Mouse (Mus musculus): ENCODE results near the gene Gm6993. TPM values are rescaled to one million over a fixed set of nuclear protein-coding genes. Genes with fewer than 3 reads are reported as not detected.

Gm6993 gene
- polyA plus RNA-seq, 1 experiment from 2014 or later = not detected

DNA sequence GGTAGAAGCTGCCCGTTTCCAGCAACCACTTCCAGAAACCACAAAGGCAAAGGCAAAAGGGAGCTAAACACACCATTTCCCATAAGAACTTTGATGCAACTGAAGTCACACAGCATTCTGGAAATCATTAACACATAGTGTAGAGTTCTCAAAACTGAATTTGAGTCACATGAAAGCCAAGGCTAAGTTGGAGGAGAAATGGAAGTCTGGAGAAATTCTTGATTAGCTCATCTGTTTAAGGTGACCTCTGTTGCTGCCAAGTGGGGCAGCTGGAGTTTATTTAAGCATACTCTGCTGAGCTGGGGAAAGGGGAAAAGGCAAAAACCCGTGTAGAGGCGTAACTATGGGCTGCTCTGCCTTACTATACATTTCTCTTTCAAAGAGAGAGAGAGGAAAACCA, 21.8 kb upstream of the Gm6993 start:
- H3K36me3 ChIP-seq (replicated peaks) = no peaks in the 10 kb centered on the region
- H3K27me3 ChIP-seq = no peaks in the 10 kb centered on the region
- no peak overlapping the region for H3K4me2 ChIP-seq
- ATAC-seq (ENCODE audit: insufficient read depth) = no peak
- no peaks in the 10 kb centered on the region for H3K9me3 ChIP-seq (replicated peaks)
- 42% methylated on average over 3 of the region's 3 CpGs for WGBS (ENCODE audit: insufficient replicate concordance)
- H3K9ac ChIP-seq = no peak overlapping the region
- H3K4me1 ChIP-seq (replicated peaks) = no peaks in the 10 kb centered on the region
- no peak overlapping the region for H3K27ac ChIP-seq (replicated peaks)
- H3K4me3 ChIP-seq (replicated peaks) = no peak overlapping the region

DNA sequence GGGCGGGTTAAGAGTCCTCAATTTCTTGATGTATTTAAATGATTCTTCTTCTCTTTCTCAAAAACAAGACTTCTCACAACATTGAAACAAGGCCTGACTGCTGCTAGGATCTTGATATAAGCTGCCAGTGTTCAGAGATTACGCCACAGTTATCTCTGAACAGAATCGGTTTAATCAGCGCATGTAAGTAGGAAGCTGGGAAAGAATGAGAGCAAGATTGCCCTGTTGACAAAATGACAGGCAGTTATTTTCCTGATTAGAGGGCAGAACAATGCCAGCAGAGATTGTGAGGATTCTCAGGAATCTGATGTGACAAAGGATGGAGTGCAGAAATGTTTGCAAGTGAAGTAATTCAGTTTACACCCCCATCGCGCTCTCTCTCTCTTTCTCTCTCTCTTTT, 19.0 kb upstream of the Gm6993 start:
- Histone ChIP-seq H3K4me3 (replicated peaks) (no peak overlapping the region), H3K4me1 (replicated peaks) (no peaks in the 10 kb centered on the region), H3K27ac (replicated peaks) (no peak overlapping the region), H3K9ac (no peak overlapping the region), H3K27me3 (no peaks in the 10 kb centered on the region), H3K9me3 (replicated peaks) (no peaks in the 10 kb centered on the region), H3K4me2 (no peak overlapping the region), H3K36me3 (replicated peaks) (no peaks in the 10 kb centered on the region)
- 54% methylated on average over 6 of the region's 6 CpGs for WGBS (ENCODE audit: insufficient replicate concordance)
- ATAC-seq (ENCODE audit: insufficient read depth) = no peak

DNA sequence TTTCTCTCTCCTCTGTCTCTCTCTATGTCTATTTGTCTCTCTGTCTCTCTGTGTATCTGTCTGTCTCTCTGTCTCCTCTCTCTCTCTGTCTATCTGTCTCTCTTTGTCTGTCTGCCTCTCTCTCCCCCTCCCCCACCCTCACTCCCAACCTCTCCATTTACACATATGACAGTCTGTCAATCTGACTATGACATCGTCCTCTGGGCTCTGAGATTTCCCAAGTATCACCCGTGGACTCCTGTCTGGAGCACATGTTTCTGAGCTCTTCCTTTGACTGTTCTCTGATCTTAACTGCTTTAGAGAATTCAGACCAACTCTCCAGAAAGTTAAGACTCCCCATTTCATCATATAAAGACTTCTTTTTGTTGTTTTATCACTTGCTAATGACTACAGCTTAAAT, 18.3 kb upstream of the Gm6993 start:
- Histone ChIP-seq H3K4me3 (replicated peaks) (no peak overlapping the region), H3K4me2 (no peak overlapping the region), H3K4me1 (replicated peaks) (no peaks in the 10 kb centered on the region), H3K9ac (no peak overlapping the region), H3K9me3 (replicated peaks) (no peaks in the 10 kb centered on the region), H3K36me3 (replicated peaks) (no peaks in the 10 kb centered on the region), H3K27ac (replicated peaks) (no peak overlapping the region), H3K27me3 (no peaks in the 10 kb centered on the region)
- no peak for ATAC-seq (ENCODE audit: insufficient read depth)
- 38% methylated on average over 2 of the region's 2 CpGs for WGBS (ENCODE audit: insufficient replicate concordance)

DNA sequence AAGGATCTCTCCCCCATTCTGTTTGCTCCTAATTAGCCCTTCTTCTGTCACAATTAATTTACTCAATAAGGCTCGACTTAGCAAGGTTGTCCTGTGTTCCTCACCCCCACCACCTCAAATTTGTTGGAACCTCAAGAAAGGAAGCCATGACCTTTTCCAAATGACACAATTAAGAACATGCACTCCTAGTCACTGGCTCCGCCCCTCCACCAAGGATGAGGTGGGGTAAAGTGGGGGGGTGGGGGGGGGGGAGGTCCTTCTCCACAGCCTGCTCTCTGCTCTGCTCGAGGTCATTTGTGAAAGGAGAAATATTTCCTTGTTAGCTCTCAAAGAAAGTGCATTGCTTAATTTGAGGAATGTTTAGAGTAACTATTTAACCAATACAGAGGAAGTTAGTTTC, 17.8 kb upstream of the Gm6993 start:
- WGBS (ENCODE audit: insufficient replicate concordance) = 28% methylated on average over 3 of the region's 3 CpGs
- no peak for ATAC-seq (ENCODE audit: insufficient read depth)

DNA sequence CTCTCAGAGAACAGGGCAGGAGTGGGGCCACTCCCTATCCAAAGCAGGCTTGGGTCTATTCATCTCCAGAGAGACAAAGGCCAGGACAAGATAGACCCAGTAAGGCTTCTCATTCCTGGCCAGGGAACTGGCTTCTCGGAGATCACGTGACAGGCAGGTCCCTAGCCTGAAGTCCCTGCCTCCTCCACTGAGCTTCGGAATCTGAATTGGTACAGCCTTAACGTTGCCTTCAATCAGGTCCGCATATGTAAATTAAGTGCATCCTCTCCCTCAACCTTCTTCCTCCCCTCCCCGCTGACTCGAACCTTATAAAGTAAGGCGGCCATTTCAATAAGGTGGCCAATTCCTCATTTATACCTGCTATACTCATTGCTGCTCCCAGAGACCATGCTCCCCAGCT, 15.1 kb upstream of the Gm6993 start:
- ATAC-seq (ENCODE audit: insufficient read depth) = no peak
- no peaks in the 10 kb centered on the region for H3K4me1 ChIP-seq (replicated peaks)
- no peaks in the 10 kb centered on the region for H3K36me3 ChIP-seq (replicated peaks)
- no peak overlapping the region for H3K4me2 ChIP-seq
- no peak overlapping the region for H3K27ac ChIP-seq (replicated peaks)
- H3K27me3 ChIP-seq = no peaks in the 10 kb centered on the region
- no peaks in the 10 kb centered on the region for H3K9me3 ChIP-seq (replicated peaks)
- 55% methylated on average over 8 of the region's 8 CpGs for WGBS (ENCODE audit: insufficient replicate concordance)
- H3K4me3 ChIP-seq (replicated peaks) = no peak overlapping the region
- H3K9ac ChIP-seq = no peak overlapping the region

More for the DNA sequence above, 17.8 kb upstream of the Gm6993 start:
- Histone ChIP-seq H3K9me3 (replicated peaks) (no peaks in the 10 kb centered on the region), H3K27ac (replicated peaks) (no peak overlapping the region), H3K27me3 (no peaks in the 10 kb centered on the region), H3K4me3 (replicated peaks) (no peak overlapping the region), H3K9ac (no peak overlapping the region), H3K36me3 (replicated peaks) (no peaks in the 10 kb centered on the region), H3K4me2 (no peak overlapping the region), H3K4me1 (replicated peaks) (no peaks in the 10 kb centered on the region)

DNA sequence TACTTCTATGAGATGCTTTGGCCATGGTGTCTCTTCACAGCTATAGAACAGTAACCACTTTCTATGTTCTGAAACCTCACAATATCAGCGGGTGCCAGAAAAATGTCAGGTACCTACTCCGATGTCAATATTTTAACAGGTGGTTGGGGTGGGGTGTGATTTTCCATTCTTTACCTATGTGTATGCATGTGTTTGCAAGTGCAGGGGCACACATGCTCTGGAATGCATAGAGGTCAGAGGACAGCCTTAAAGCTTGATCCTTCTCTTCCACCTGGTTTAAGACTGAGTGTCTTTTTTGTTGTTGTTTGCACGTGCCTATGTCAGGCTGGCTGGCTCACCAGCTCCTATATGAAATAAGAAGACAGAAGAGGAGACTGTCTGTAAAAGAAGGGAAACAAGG, 13.4 kb upstream of the Gm6993 start:
- no peak for ATAC-seq (ENCODE audit: insufficient read depth)
- H3K4me3 ChIP-seq (replicated peaks) = no peak overlapping the region
- no peaks in the 10 kb centered on the region for H3K36me3 ChIP-seq (replicated peaks)
- H3K4me1 ChIP-seq (replicated peaks) = no peaks in the 10 kb centered on the region
- H3K27ac ChIP-seq (replicated peaks) = no peak overlapping the region
- H3K27me3 ChIP-seq = no peaks in the 10 kb centered on the region
- WGBS (ENCODE audit: insufficient replicate concordance) = 70% methylated on average over 3 of the region's 3 CpGs
- H3K4me2 ChIP-seq = no peak overlapping the region
- no peaks in the 10 kb centered on the region for H3K9me3 ChIP-seq (replicated peaks)
- no peak overlapping the region for H3K9ac ChIP-seq

DNA sequence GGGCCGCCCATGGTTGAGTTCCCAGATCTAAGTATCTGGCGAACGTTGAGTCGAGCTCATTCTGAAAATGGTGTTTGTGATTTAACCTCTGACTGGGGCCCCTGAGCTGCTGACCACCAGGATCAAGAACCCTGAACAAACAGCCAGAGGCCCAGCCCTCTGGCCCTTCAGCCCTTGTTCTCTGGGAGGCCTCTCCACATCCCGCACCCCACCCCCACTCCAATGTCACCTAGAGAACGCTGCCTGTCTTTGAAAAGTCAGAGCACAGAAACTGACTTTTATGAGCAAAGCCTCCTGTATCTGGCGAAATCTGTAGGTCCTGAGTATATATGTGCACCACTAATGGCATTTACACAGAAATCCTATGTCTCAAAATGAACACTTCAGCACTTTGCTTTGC, 11.7 kb upstream of the Gm6993 start:
- 54% methylated on average over 7 of the region's 7 CpGs for WGBS (ENCODE audit: insufficient replicate concordance)
- Histone ChIP-seq H3K4me2 (no peak overlapping the region), H3K36me3 (replicated peaks) (no peaks in the 10 kb centered on the region), H3K4me3 (replicated peaks) (no peak overlapping the region), H3K27ac (replicated peaks) (no peak overlapping the region), H3K4me1 (replicated peaks) (no peaks in the 10 kb centered on the region), H3K9ac (no peak overlapping the region), H3K9me3 (replicated peaks) (no peaks in the 10 kb centered on the region), H3K27me3 (no peaks in the 10 kb centered on the region)
- ATAC-seq (ENCODE audit: insufficient read depth) = no peak

DNA sequence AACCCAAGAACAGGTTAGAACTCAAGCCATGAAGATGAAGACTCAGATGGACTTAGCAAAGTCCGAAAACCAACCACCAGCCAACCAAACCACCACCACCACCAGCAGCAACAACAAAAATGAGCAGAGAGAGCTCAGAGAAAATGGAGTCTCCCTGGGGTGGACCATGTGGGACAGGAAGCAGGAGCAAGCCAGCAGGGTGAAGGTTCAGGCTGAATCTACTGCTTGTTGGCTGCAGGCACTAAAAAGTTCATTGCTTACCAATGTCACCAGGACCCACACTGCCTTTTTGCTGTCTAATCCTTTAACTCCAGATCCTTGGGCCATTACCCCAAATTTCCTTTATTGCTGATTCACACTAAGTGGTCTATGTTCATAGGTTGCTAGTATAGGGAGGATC, 7.9 kb upstream of the Gm6993 start:
- H3K9ac ChIP-seq = no peak overlapping the region
- H3K4me3 ChIP-seq (replicated peaks) = no peak overlapping the region
- WGBS (ENCODE audit: insufficient replicate concordance) = 45% methylated on average over 1 of the region's 1 CpGs
- ATAC-seq (ENCODE audit: insufficient read depth) = no peak
- no peaks in the 10 kb centered on the region for H3K9me3 ChIP-seq (replicated peaks)
- H3K27me3 ChIP-seq = no peaks in the 10 kb centered on the region
- H3K36me3 ChIP-seq (replicated peaks) = no peaks in the 10 kb centered on the region
- H3K27ac ChIP-seq (replicated peaks) = no peak overlapping the region
- no peak overlapping the region for H3K4me2 ChIP-seq
- no peaks in the 10 kb centered on the region for H3K4me1 ChIP-seq (replicated peaks)

DNA sequence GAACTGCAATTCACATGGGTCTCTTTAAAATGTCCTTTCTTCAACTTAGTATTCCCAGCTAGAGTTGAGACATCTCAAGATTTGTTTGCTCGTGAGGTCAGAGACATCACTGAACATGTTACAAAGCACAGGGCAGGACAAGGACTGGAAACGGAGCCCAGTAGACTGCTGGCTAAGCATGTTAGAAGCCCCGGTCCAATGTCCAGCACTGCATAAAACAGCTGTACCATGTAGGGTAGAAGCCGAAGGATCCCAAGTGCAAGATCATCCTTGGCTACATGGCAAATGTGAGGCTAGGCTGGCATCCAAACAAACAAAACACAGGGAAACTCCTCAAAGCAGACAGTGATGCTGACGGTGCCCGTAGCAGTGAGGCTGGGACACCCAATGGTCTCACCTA, 5.6 kb upstream of the Gm6993 start:
- WGBS (ENCODE audit: insufficient replicate concordance) = 69% methylated on average over 6 of the region's 6 CpGs
- no peak for ATAC-seq (ENCODE audit: insufficient read depth)
- Histone ChIP-seq H3K27me3 (no peaks in the 10 kb centered on the region), H3K4me1 (replicated peaks) (no peaks in the 10 kb centered on the region), H3K36me3 (replicated peaks) (no peaks in the 10 kb centered on the region), H3K9ac (no peak overlapping the region), H3K4me3 (replicated peaks) (no peak overlapping the region), H3K4me2 (no peak overlapping the region), H3K9me3 (replicated peaks) (no peaks in the 10 kb centered on the region), H3K27ac (replicated peaks) (no peak overlapping the region)

DNA sequence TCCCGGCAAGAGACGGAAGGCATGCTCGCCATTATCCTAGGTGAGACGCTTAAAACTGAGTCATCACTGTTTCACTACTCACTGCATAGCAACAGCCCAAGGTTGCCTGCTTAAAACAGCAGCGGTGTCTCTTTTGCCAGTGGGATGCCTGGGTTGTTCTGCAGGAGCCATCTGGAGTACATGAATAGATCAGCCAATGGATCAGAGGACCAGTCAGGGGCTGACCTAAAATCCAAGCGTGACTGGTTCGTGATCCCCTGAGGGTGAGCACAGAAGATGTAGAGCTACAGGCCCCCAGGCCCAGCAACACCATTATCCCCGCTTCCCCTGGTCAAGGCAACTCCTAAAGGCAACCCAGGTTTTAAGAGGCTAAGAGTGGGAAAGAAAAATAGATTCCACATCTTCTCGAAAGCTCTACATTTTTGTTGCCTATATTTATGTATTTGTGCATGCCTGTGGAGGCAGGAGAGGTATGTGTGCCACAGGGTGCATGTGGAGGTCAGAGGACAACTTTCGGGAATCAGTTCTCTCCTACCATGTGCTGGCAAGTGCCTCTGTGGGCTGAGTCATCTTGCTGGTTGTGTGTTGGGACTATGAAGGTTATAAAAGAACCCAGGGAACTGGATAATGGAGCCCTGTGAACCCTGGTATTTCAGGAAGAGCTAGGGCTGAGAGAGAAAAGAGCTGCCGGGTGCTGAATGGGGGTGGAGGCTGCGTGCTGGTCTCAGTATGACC, 3.5 kb upstream of the Gm6993 start:
- no peak overlapping the region for H3K9ac ChIP-seq
- 70% methylated on average over 12 of the region's 12 CpGs for WGBS (ENCODE audit: insufficient replicate concordance)
- no peaks in the 10 kb centered on the region for H3K9me3 ChIP-seq (replicated peaks)
- H3K27ac ChIP-seq (replicated peaks) = no peak overlapping the region
- H3K4me3 ChIP-seq (replicated peaks) = no peak overlapping the region
- H3K4me2 ChIP-seq = no peak overlapping the region
- H3K27me3 ChIP-seq = no peaks in the 10 kb centered on the region
- H3K36me3 ChIP-seq (replicated peaks) = no peaks in the 10 kb centered on the region
- ATAC-seq (ENCODE audit: insufficient read depth) = no peak
- no peaks in the 10 kb centered on the region for H3K4me1 ChIP-seq (replicated peaks)

DNA sequence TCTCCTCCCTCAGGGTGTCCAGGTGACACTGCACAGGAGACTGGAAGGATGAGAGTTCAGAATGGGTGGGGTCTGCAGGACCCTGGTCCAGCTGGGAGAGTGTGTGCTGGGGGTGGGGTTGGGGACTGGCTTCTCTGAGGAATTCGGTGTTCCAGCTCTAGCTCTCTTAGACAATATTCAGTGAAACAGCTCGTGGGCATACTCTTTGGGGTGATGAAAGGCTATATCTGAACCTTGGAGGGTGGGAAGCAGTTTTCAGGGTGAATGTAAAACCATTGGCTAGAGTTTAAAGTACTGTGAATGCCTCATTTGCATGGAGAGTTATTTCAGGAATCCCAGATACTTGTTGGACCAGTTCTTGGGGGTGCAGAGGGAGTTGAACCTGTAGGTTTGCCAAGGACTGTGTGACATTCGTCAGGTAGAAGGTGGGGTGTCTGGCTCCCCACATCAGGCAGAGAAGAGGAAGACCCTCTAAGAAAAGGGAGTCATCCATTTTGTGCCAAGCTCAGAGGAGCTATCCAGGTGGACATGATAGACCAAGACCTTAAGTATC, 1.5 kb upstream of the Gm6993 start:
- no peaks in the 10 kb centered on the region for H3K36me3 ChIP-seq (replicated peaks)
- no peak overlapping the region for H3K4me2 ChIP-seq
- H3K9me3 ChIP-seq (replicated peaks) = no peaks in the 10 kb centered on the region
- no peak overlapping the region for H3K4me3 ChIP-seq (replicated peaks)
- 51% methylated on average over 3 of the region's 3 CpGs for WGBS (ENCODE audit: insufficient replicate concordance)
- no peak overlapping the region for H3K27ac ChIP-seq (replicated peaks)
- no peak overlapping the region for H3K9ac ChIP-seq
- no peak for ATAC-seq (ENCODE audit: insufficient read depth)
- no peaks in the 10 kb centered on the region for H3K27me3 ChIP-seq
- H3K4me1 ChIP-seq (replicated peaks) = no peaks in the 10 kb centered on the region

DNA sequence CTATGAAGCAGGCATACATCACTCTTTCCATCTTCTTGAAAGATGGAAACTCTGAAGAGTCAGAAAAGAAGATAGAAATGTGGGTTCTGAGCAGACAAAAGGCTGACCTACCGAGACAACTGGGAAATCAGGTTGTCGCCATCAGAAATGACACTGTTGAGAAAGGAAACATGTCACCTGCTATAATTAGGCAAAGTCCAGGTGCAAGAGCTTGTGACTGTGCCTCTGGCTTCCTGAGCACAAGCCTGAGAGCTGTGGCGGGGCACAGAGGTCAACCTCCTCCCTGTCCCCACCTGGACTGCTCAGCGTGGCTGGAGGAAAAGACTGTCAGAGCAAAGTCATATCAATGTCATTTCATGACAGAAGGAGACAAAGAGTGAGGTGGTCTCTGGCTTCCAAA, 772 bp upstream of the Gm6993 start:
- Histone ChIP-seq H3K36me3 (replicated peaks) (no peaks in the 10 kb centered on the region), H3K4me3 (replicated peaks) (no peak overlapping the region), H3K9me3 (replicated peaks) (no peaks in the 10 kb centered on the region), H3K9ac (no peak overlapping the region), H3K27ac (replicated peaks) (no peak overlapping the region), H3K4me2 (no peak overlapping the region), H3K4me1 (replicated peaks) (no peaks in the 10 kb centered on the region), H3K27me3 (no peaks in the 10 kb centered on the region)
- no peak for ATAC-seq (ENCODE audit: insufficient read depth)
- WGBS (ENCODE audit: insufficient replicate concordance) = 60% methylated on average over 4 of the region's 4 CpGs

All from liver, embryonic 15.5 days (tissue).